Mouse (Mus musculus): ENCODE measurements at regions not wholly inside any gene's neighbourhood (a gene's known extent, or its start where the extent isn't known, plus 50 kb on each side); places are given as distances from the start of the nearest gene placed in this dataset.
A peak's percentile ranks its signal among the peaks of the same experiment; 100 is the strongest.

- DNase-seq (ENCODE audit: low spot score in 2 of 2) = no peak
Measured at GRCm38 (mm10) chr12:71429561-71430200, 120.0 kb downstream of the Dact1 start.

- DNase-seq (ENCODE audit: low spot score in 2 of 2) = no peak
Measured at GRCm38 (mm10) chr12:71430331-71430730, 120.6 kb downstream of the Dact1 start.

GRCm38 (mm10) chr12:71431116-71431515, 121.4 kb downstream of the Dact1 start:
- DNase-seq (ENCODE audit: low spot score in 2 of 2) = no peak

- no peak for DNase-seq (ENCODE audit: low spot score in 2 of 2)
Measured at GRCm38 (mm10) chr12:71433549-71434200, 124.0 kb downstream of the Dact1 start.

- no peak for DNase-seq (ENCODE audit: low spot score in 2 of 2)
Measured at GRCm38 (mm10) chr12:71438254-71438653, 128.6 kb downstream of the Dact1 start.

- no peak for DNase-seq (ENCODE audit: low spot score in 2 of 2)
Measured at GRCm38 (mm10) chr12:71440863-71441262, 131.2 kb downstream of the Dact1 start.

GRCm38 (mm10) chr12:71441272-71441671, 131.6 kb downstream of the Dact1 start:
- no peak for DNase-seq (ENCODE audit: low spot score in 2 of 2)

GRCm38 (mm10) chr12:71446177-71446891, 136.7 kb downstream of the Dact1 start:
- peak in 1 of 2 experiments; percentile 36 for DNase-seq (ENCODE audit: low spot score in 2 of 2)

GRCm38 (mm10) chr12:71446892-71447268, 137.2 kb downstream of the Dact1 start:
- DNase-seq (ENCODE audit: low spot score in 2 of 2) = no peak

- no peak for DNase-seq (ENCODE audit: low spot score in 2 of 2)
Measured at GRCm38 (mm10) chr12:71449032-71449431, 139.3 kb downstream of the Dact1 start.

GRCm38 (mm10) chr12:71450128-71450527, 140.4 kb downstream of the Dact1 start:
- DNase-seq (ENCODE audit: low spot score in 2 of 2) = no peak

- no peak for DNase-seq (ENCODE audit: low spot score in 2 of 2)
Measured at GRCm38 (mm10) chr12:71450680-71451463, 141.2 kb downstream of the Dact1 start.

GRCm38 (mm10) chr12:71456900-71457299, 147.2 kb downstream of the Dact1 start:
- DNase-seq (ENCODE audit: low spot score in 2 of 2) = no peak

- DNase-seq (ENCODE audit: low spot score in 2 of 2) = no peak
Measured at GRCm38 (mm10) chr12:71458559-71459176, 149.0 kb downstream of the Dact1 start.

- DNase-seq (ENCODE audit: low spot score in 2 of 2) = no peak
Measured at GRCm38 (mm10) chr12:71460643-71461042, 151.0 kb downstream of the Dact1 start.

- no peak for DNase-seq (ENCODE audit: low spot score in 2 of 2)
Measured at GRCm38 (mm10) chr12:71467820-71468219, 158.1 kb downstream of the Dact1 start.

- no peak for DNase-seq (ENCODE audit: low spot score in 2 of 2)
Measured at GRCm38 (mm10) chr12:71468324-71468723, 158.6 kb downstream of the Dact1 start.

- no peak for DNase-seq (ENCODE audit: low spot score in 2 of 2)
Measured at GRCm38 (mm10) chr12:71470983-71471715, 161.5 kb downstream of the Dact1 start.

- DNase-seq (ENCODE audit: low spot score in 2 of 2) = no peak
Measured at GRCm38 (mm10) chr12:71471720-71472119, 162.0 kb downstream of the Dact1 start.

GRCm38 (mm10) chr12:71476238-71476637, 166.6 kb downstream of the Dact1 start:
- DNase-seq (ENCODE audit: low spot score in 2 of 2) = no peak

GRCm38 (mm10) chr12:71477691-71478090, 168.0 kb downstream of the Dact1 start:
- DNase-seq (ENCODE audit: low spot score in 2 of 2) = no peak
